22 mouse cellular contexts compared by ENCODE assay signal in genomic region chrX:90767946-90768345, GRCm38 (mm10).
"Had no signal": no experiment of that assay in that cellular context is flagged by ENCODE, and none has a peak within 500 bp of the region (broad histone marks: within the 10 kb centered on the region; RNA-seq: fewer than 3 reads in every experiment).

No protein-coding gene starts in this region.

- ATAC-seq: liver, embryonic 12.5 days; midbrain, embryonic 15.5 days had no signal

- DNase-seq: kidney, adult 11 months; kidney, adult 8-10 months; kidney, postnatal 14 days; kidney, postnatal 4 days; liver; lung, adult 18-20 months; lung, postnatal 14 days; retina, postnatal 1 day; right cerebral cortex, postnatal 25 days; spleen, adult 18-20 months; thymus, postnatal 25 days had no signal

- H3K27me3 ChIP-seq: kidney, embryonic 15.5 days; limb, embryonic 13.5 days; liver, embryonic 12.5 days; liver, embryonic 15.5 days; midbrain, embryonic 12.5 days; midbrain, embryonic 15.5 days; neural tube, embryonic 12.5 days; neural tube, embryonic 15.5 days; stomach, embryonic 15.5 days had no signal

- H3K9ac ChIP-seq: kidney, embryonic 15.5 days; limb, embryonic 13.5 days; liver, embryonic 12.5 days; liver, embryonic 15.5 days; midbrain, embryonic 12.5 days; midbrain, embryonic 15.5 days; neural tube, embryonic 12.5 days; neural tube, embryonic 15.5 days; stomach, embryonic 15.5 days had no signal

- H3K27ac ChIP-seq: kidney, embryonic 15.5 days; limb, embryonic 10.5 days; limb, embryonic 13.5 days; liver, embryonic 12.5 days; liver, embryonic 15.5 days; macrophage; midbrain, embryonic 12.5 days; midbrain, embryonic 15.5 days; neural tube, embryonic 12.5 days; neural tube, embryonic 15.5 days; stomach, embryonic 15.5 days had no signal

- H3K4me1 ChIP-seq: kidney, embryonic 15.5 days; limb, embryonic 10.5 days; limb, embryonic 13.5 days; liver, embryonic 12.5 days; liver, embryonic 15.5 days; midbrain, embryonic 12.5 days; midbrain, embryonic 15.5 days; neural tube, embryonic 12.5 days; neural tube, embryonic 15.5 days; stomach, embryonic 15.5 days had no signal

- H3K4me2 ChIP-seq: kidney, embryonic 15.5 days; limb, embryonic 13.5 days; liver, embryonic 12.5 days; liver, embryonic 15.5 days; midbrain, embryonic 12.5 days; midbrain, embryonic 15.5 days; neural tube, embryonic 12.5 days; neural tube, embryonic 15.5 days; stomach, embryonic 15.5 days had no signal

- H3K4me3 ChIP-seq: kidney, embryonic 15.5 days; limb, embryonic 10.5 days; limb, embryonic 13.5 days; liver, embryonic 12.5 days; liver, embryonic 15.5 days; midbrain, embryonic 12.5 days; midbrain, embryonic 15.5 days; neural tube, embryonic 12.5 days; neural tube, embryonic 15.5 days; stomach, embryonic 15.5 days had no signal

- H3K36me3 ChIP-seq: kidney, embryonic 15.5 days; limb, embryonic 10.5 days; limb, embryonic 13.5 days; liver, embryonic 12.5 days; liver, embryonic 15.5 days; midbrain, embryonic 12.5 days; midbrain, embryonic 15.5 days; neural tube, embryonic 12.5 days; neural tube, embryonic 15.5 days; stomach, embryonic 15.5 days had no signal

- H3K9me3 ChIP-seq: kidney, embryonic 15.5 days; limb, embryonic 10.5 days; limb, embryonic 13.5 days; liver, embryonic 12.5 days; liver, embryonic 15.5 days; midbrain, embryonic 12.5 days; midbrain, embryonic 15.5 days; neural tube, embryonic 12.5 days; neural tube, embryonic 15.5 days; stomach, embryonic 15.5 days had no signal
